Mouse (Mus musculus) thymus, postnatal 14 days (tissue): ENCODE measurements around the gene Zfp184.

Experiments
- DNase-seq: peaks from one replicate; pipeline ENCODE4 v3.0.0; 2021

Zfp184 gene

DNA sequence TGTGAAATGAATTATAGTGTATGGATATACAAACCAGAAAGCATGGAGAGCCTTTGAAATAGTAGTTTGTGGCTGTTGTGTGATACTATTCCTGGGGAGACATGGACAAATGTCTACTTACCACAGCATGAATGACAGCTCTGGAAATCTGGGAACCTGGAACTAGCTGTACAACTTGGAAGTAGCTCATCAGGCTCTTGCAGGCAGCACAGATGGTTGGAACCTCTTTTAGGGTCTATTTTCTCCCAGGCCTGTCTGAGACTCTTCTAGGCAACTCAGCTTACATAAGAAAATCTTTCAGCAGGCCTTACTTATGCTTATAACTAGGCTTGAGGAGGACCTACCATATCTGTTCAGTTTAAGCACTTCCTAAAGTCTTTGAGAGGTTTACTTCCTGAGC lies 21.5 kb upstream of the Zfp184 start:
- DNase-seq: no peak

DNA sequence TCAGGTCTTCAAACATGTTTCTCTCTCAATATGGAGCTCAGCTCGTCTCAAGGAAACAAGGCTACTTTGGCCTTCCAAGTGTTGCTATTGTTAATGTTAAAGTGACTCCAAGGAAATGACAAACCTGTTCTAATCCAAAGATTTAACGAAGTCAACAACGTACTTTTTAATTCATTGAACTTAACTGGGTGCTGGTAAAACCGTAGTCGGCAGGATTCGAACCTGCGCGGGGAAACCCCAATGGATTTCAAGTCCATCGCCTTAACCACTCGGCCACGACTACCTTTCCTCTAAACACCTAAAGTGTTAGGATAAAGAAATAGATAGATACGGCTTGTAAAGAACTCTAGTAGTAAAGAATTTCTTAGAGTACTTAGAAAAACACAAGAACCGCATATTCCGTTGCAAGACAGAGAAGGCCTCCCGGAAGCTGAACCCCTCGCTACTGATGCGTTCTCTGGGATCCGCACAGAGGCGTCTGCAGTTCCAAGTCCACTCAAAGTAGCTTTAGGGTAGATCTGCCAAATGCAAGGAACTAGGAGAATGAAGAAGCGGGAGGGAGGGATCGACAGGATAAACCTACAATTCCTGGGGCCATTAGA lies 20.1 kb upstream of the Zfp184 start:
- DNase-seq: peak; percentile 54

DNA sequence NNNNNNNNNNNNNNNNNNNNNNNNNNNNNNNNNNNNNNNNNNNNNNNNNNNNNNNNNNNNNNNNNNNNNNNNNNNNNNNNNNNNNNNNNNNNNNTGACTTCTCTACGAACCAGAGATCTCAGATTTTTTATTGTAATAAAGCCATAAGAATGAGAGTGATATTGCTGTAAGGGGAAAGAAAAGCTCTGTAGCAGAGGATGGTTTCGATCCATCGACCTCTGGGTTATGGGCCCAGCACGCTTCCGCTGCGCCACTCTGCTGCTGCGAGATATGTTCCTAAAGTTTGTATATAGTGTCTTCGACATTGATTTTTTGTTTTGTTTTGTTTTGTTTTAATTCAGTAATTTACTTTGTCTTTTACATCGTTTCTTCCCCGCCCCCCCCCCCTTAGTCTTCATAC lies 13.9 kb upstream of the Zfp184 start:
- DNase-seq: no peak

GRCm38 (mm10) chr13:21931740-21932139 lies 13.2 kb upstream of the Zfp184 start:
- no peak for DNase-seq

GRCm38 (mm10) chr13:21933626-21934548 lies 11.0 kb upstream of the Zfp184 start:
- no peak for DNase-seq

DNA sequence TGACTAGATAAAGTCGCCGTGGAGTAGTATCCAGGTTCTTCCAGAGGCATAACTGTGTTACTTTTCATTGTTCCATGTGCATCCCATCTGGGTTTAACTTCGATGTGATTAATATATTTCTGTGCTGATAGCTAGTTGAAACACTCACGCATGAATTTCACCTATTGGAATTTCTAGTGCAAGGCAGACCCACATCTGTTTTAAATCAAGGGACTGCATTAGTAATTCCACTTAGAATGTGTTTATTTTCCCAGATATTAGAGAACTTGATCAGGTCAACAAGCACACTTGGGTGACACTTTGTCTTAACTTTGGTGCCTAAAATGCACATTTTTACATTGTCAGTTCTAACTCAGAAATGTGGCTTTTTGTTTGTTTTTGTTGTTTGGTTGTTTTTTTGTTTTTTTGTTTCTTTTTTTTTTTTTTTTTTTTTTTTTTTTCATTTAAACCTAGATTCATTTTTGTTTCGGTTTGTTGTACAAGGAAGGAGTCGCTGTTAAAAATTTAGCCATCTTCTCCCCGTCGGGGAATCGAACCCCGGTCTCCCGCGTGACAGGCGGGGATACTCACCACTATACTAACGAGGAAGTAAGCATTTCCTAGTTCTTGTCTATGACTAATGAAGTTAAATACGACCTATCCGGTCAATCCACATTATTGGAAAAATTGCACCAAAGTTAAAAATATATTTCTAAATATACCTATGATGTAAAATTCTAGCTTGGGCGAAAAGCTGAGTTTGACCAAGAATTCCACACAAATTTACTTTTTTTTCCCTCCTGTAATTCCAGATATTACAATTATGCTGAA lies 9.7 kb upstream of the Zfp184 start:
- peak; percentile 85 for DNase-seq

- DNase-seq: no peak
These were observed 9.1 kb upstream of the Zfp184 start for GRCm38 (mm10) chr13:21935833-21936232.

- DNase-seq: peak; percentile 91
These were observed 7.9 kb upstream of the Zfp184 start for GRCm38 (mm10) chr13:21936968-21937367.

- peak; percentile 92 for DNase-seq
These were observed 4.7 kb upstream of the Zfp184 start for GRCm38 (mm10) chr13:21940213-21940612.

- DNase-seq: peak; percentile 89
These were observed 4.0 kb upstream of the Zfp184 start for GRCm38 (mm10) chr13:21940811-21941321.

GRCm38 (mm10) chr13:21943644-21944043 lies 1.2 kb upstream of the Zfp184 start:
- DNase-seq: no peak

DNA sequence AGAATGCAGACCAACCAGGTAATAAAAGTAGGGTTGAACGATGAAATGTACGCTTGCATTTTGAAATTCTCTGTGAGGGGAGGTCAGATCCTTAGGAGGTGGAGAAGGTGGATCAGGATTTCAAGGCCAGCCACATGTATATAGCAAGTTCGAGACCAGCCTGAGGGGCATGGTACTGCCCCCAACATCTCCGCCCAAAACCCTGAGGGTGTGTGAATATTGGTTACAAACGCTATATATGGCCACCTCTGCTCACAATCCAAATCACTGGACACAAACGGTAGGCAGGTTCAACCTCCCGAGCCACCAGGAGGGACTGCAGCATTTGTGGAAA lies 335 bp upstream of the Zfp184 start:
- DNase-seq: no peak

- DNase-seq: no peak
These were observed 24.4 kb downstream of the Zfp184 start for GRCm38 (mm10) chr13:21969269-21969668.

- DNase-seq: no peak
These were observed 24.9 kb downstream of the Zfp184 start for GRCm38 (mm10) chr13:21969816-21970215.

DNA sequence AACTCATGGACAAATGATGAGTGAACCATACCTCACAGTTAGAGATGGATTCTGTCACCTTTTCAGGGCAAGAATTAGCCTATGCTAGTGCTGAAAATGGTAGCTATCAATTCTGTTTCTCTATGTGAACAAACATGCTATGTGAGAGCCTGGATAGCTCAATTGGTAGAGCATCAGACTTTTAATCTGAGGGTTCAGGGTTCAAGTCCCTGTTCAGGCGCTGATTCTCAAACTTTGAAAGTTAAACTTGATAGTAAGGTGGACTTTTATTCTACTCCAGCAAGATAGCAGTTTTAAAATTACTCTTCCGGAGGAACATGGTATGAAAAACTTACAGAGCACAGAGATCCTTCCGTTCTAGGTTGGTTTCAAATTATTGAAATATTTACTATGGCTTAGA lies 26.7 kb downstream of the Zfp184 start:
- no peak for DNase-seq

- DNase-seq: peak; percentile 91
These were observed 29.4 kb downstream of the Zfp184 start for GRCm38 (mm10) chr13:21974221-21974725.

GRCm38 (mm10) chr13:21974726-21975473 lies 30.0 kb downstream of the Zfp184 start:
- DNase-seq: peak; percentile 82

DNA sequence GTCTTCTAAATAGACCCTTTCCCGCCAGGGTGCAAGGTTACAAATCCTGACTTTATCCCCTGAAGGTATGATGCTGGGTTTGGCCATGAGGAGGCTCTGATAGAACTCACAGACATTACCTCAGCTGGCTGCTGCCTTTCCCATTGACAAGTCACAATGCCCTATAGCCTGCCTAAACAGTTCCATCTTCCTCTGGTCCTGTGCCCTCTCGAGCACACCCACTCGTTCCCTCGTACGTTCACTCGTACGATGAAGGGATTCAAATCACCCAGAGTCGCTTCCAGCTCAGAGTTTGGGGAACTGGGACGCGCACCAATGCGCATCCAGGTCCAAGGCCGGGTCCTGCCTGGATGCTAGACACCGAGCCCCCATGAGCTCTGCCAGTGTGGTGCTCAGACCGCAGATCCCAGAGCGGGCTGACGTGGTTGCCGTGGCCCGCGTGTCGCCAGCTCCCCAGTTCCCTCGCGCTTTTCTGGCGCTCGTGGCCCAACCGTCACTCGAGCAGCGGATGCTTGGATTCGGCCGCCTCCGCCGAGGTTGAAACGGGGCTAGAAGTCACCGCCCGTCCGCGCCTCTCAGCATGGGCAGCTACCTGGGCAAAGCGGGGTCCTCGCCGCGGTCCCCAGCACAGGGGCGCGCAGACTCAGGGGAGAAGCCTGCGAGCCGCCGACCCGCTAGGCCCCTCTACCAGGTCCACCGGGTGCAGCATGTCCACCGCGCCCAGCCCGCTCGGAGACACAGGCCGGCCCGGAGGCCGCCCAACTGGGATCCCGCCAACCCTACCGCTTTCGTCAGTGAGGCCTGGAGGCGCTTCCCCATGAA lies 36.3 kb downstream of the Zfp184 start, which contains the start of gene Pom121l2:
TSS of gene Pom121l2 (plus strand) at position 214 of the 822 bp plus-strand sequence.
- peak; percentile 21 for DNase-seq

GRCm38 (mm10) chr13:21981803-21982193 lies 36.9 kb downstream of the Zfp184 start:
- DNase-seq: no peak

DNA sequence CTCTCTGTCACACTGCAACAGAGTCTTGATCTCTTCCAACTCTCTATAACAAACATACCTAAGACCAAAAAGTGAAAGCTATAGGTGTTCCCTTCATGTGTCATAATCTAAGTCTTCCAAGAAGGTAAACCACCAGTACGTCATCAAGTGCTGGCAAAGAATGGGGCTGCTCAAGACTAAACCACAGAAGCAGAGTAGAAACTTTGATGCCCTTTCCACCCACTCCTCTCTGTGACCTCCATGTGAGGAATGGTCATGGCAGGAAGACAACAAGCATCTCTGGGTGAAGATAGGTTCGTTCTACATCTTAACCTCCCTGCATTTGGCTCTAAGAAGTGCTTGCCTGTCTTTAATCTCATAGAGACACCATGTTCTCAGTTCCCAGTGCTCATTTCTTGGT lies 39.6 kb downstream of the Zfp184 start:
- DNase-seq: no peak

- no peak for DNase-seq
These were observed 47.7 kb downstream of the Zfp184 start for GRCm38 (mm10) chr13:21992550-21992949.
